Mouse (Mus musculus) adrenal gland, postnatal 4 days (tissue): ENCODE data around the gene Lypd9. TPM values are rescaled to one million over a fixed set of nuclear protein-coding genes. Genes with fewer than 3 reads are reported as not detected.
"Not testable (repeated sequence)": the region's sequence is repeated elsewhere in the genome, so short reads cannot be mapped to it uniquely, and the experiment has no call there.

Source experiments
- DNase-seq, 2 experiments: peaks; one replicate each; pipeline ENCODE4 v3.0.0; 2021 to 2022; ENCODE audit warnings: low spot score in 2 of 2, mixed read lengths in 2 of 2
- long read RNA-seq, 2 experiments: library from polyadenylated mRNA; stranded (forward); transcript quantifications; one replicate each; pipeline ENCODE4 v2.0.0; 2021
- total RNA-seq, 2 experiments: library from RNA; stranded (reverse); gene quantifications; 2 replicates each; pipeline ENCODE4 v1.2.3; 2021

The Lypd9 gene
- total RNA-seq: not detected
- long read RNA-seq, experiment 1: 0 reads
- long read RNA-seq, experiment 2: 0 reads

DNA sequence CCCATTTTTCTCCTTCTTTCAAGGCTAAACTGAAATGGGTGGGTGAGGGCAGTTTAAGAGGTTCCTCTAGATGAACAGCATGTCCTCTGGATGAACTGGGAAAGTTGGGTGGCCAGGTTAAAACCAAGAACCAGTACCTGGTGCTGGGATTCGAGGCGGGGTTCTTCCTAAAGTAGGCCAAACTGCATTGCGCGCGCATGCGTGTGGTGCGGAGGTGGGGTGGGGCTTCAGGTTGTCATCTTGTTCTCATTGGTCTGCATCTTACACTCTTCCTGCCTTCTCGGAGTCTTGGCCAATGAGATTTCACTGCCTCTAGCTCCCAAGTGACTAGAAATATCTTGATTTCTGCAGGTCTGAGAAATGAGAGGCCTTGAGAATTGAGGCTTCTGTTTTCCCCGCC, at the start of gene Lypd9:
Gene Lypd9 (minus strand): TSS at position 165 of the 400 bp plus-strand sequence.
- DNase-seq: no peak

DNA sequence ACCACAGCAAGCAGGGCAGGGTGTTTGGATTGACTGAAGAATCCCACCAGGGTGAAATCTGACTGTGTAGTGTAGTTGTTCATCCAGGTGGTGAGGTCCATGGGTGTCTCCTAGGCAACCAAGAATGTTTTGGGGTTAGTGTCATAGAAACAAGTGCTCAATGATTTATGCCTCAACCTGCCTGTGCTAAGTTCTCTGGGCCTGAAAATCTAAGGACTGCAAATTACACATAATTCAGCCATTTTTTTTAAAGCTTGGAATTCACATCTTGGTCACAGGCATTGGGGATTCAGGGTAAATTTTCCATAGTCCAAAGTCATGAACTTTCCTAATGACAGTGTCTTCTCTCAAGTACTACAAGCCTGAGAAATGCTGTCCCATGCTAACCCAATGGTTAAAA, 49.7 kb upstream of the Lypd9 start, which contains the start of gene Olfr331:
Gene Olfr331 (minus strand): TSS at position 101 of the 400 bp plus-strand sequence.
- not testable (repeated sequence) for DNase-seq

DNA sequence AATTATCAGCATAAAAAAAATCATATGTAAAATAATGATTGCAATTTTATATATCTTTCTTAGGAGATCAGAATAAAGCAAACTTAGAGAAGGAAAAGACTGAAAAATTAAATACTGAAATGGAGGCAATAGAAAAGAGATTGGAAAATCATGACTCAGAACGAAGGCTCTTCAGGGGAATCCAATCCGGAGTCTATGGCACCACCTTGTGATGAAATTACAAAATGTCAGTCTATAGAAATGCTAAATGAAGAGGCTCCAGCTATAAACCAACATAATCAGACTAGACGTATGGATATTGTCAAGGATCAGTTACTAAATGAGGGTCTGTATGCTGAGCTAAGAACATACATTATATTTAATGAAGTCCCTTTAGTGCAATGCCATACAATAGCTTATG, 46.6 kb upstream of the Lypd9 start:
- no peak for DNase-seq

DNA sequence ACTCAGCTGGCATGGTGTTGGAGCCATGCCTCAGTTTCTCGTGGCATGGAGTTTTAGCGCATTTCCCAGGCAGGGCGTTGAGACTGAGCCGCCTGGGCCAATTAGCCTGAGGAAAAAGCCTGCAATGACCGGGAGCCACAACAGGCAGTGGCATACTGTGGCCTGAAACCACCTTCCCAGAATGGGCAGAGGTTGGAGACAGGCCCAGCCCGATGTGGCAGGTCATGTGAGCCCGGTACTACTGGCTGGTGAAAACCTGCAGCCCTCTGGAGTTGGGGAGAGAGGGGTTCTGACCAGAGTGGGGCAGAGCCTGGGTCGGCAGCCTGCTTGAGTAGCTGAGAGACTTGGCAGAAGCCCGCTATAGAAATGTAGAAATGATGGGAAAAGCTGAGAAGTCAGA, 46.0 kb upstream of the Lypd9 start:
- DNase-seq: no peak

DNA sequence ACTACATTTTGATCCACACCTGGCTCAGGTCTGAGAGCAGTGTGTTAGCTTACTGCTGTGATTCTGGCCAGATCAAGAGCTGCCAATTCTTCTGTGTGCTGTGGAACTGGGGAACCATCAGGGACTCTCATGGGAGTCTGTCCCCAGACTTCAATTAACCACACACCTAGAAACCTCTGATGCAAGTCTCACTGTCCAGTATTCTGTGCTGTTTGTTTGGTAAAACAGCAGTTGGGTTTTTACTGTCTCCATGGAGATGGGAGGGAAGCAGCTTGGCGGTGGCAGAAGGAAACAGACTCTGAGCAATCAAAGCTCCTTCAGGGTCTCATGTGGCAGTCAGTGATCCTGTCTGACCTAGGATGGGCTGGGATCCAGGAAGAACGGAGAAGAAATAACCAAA, 39.7 kb upstream of the Lypd9 start, which contains the start of gene Olfr332:
Gene Olfr332 (minus strand): TSS at position 101 of the 400 bp plus-strand sequence.
- DNase-seq: no peak

DNA sequence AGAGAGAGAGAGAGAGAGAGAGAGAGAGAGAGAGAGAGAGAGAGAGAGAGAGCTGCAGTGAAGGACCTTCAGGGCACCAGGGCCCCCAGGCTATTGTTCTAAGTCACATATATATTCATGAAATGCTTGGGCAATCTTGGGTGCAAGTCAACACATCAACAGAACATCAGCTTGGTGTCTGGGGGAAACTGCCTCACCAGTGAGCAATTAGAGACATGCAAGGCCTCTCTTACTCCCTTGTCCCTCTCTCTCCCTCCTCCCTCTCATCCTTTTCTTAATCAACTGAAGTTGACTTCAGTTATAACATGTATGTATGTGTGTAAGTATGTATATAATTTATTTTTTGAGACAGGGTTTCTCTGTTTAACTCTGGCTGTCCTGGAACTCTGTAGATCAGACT, 9.4 kb upstream of the Lypd9 start, which contains the start of gene Olfr30:
Gene Olfr30 (minus strand): TSS at position 101 of the 400 bp plus-strand sequence.
- DNase-seq: no peak

DNA sequence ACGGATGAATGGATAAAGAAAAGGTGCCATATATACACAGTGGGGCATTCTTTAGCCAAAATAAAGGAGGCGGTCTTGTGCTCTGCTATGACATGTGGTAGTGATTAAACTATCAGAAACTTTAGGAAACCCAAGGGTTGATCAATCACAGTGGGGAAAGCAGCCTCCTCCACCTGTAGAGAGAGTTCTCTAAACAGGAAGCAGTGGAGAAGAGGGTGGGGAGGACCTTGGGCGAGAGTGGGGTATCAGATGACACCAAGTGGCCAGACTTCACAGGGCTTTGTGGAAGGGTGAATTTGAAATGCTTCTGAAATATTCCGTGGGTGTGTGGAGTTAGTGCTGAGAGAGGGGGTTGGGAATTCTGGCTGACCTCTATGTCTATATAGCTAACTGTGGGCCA, 869 bp upstream of the Lypd9 start:
- DNase-seq: no peak

DNA sequence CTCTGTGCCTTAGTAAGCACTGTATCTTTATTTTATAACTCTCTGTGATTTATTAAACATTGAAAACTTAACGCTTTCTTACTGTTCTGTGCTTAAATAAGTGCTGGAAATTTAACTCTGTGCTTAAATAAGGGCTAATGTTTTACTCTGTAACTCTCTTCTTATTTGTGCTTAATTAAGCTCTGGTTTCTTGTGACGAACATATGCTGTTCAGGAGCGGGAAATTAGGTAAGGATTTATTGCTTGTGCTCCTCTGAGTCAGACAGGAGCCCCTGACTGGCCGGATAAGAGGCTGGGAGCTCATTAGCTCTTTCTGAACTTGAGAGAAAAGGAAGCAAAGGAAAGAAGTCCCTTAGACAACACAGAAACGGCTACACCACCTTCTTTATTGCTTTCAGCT, 14.9 kb downstream of the Lypd9 start:
- DNase-seq: no peak

DNA sequence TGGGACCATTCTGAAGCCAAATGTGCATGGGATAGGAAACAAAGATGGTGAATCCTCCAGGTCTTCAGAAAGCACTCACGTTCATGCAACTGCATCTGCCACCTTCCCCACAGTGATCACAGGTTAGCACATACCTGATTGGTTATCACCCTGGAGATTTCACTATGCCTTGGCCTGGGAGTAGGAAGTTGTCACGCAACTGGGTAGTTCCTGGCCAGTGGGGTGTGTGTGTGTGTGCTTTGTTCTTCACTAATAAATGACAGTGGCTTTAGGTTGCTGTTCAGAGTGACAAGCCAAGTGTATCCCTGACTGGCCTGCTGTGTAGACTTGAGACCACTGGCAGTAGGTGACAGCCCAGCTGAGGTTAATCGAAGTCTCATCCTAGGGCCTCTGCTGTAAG, 20.5 kb downstream of the Lypd9 start, which contains the start of gene Gm12253:
Gene Gm12253 (plus strand): TSS at position 301 of the 400 bp plus-strand sequence.
- DNase-seq: no peak

DNA sequence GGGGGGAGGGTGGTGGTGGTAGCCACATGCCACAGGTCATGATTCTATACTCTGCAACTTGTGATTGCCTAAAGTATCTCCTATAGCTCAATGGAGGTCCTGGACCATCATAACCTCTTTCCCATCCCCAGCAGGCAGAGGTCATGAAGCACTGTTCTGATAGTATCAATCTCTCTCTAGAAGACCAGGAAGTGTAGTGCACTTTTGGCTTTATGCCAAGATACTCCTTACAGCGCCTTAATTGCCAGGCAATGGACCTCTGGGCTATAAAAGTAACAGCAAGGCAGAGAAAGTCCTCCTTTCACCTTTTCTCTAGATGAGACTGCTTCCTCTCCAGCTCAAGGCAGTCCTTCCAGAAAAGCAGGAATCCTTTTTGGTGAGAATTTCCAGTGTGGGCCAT, 31.9 kb downstream of the Lypd9 start, which contains the start of gene 1810065E05Rik:
Gene 1810065E05Rik (plus strand): TSS at position 297 of the 400 bp plus-strand sequence.
- no peak for DNase-seq

DNA sequence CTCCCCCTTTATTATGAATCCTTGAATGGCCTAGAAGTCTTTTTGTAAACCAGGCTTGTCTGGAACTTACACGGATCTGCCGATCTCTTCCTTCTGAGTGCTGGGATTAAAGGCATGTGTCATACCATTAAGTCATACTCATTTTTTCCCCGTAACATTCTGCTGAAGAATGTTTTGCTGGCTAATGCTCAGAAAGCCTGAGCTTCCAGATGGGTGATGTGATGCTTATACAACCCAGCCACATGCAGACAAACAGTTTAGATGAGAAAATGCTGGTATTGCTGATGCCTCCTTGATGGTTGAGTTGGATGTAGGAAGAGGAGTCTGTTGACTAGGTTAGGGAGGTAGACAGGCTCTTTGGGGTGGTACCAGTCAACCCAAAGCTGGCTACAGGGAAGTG, 34.4 kb downstream of the Lypd9 start:
- DNase-seq: no peak

DNA sequence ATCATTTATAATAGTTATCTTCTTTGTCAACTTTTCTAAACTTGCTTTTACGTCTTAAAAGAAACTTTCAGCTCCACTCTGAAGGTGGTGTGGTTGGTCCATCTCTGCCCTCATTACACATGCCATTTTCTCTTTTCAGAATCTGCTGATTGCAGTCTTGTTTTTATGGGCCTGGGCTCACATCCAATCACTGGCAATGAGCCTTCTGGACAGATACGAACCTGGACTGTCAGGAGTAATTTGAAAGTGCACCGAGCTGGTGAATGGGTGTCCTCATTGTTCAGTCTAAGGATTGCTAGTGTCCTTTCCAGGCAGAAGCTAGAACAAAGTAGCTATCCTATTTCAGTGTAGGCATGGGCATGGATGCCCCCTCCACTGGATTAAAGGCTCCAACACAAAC, 44.7 kb downstream of the Lypd9 start:
- DNase-seq: no peak

DNA sequence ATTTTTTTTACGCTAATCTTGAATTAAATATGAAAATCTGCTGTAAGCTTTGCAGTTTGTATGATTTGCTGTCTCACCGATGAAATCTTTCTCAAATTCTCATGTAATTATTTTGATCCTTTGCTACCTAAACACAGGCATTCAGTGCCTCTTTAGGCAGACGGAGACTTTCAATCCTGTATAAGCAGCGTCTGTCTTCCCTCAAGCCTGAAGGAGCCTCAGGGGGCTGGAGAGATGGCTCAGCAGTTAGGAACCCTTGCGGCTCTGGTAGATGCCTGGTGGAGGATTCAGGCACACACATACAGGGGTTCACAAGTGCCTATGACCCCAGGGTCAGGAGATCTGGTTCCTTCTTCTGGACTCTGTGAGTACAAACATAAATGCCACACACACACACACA, 52.1 kb downstream of the Lypd9 start:
- DNase-seq: no peak

DNA sequence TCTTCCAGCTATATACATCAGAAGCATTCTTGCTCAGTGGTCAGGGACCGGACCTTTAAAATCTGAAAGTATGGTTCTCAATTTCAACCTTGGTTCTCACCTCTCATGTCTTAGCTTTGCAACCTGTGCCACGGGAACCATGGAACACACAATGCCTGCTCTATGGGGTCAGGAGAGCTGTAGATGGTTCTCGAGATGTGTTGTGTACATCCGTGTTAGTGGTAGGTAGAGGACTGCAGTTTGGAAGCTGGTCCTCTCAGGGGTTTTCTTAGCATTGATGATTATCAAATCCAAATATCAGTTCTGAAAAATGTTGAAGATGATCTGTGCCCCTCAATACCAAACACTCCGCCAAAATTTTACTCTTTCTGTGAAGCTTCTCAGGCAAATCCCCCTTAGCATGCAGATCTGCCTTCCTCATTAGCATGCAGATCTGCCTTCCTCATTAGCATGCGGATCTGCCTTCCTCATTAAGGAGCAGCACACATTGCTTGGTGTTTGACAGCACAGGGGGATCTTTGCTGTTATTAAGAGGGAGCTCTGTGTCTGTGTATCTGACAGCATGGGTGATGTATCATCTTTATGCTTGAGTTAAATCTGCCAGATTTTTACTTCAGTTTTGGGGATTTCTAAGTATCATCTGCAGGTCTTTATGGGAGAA, 52.6 kb downstream of the Lypd9 start:
- no peak for DNase-seq

Other genes with a start within 250 kb of the Lypd9 start
- under 1 TPM; 0.28 to 0.85 TPM for gene 4930438A08Rik, start 178.1 kb downstream of the Lypd9 start, total RNA-seq
- gene Zfp692, start 145.9 kb downstream of the Lypd9 start, total RNA-seq: 10 to 100 TPM; 13.4 to 15.0 TPM
- 10 to 100 TPM; 45.8 to 49.7 TPM for gene Zfp672, start 122.6 kb downstream of the Lypd9 start, total RNA-seq
- 10 to 100 TPM; 47.4 to 54.1 TPM for gene Sh3bp5l, start 122.2 kb downstream of the Lypd9 start, total RNA-seq
- gene Lypd8, start 73.9 kb downstream of the Lypd9 start, total RNA-seq: not detected
- gene 1810065E05Rik, start 31.8 kb downstream of the Lypd9 start, total RNA-seq: not detected
- gene Gm12253, start 20.4 kb downstream of the Lypd9 start, total RNA-seq: not detected
- gene Olfr30, start 9.3 kb upstream of the Lypd9 start, total RNA-seq: not detected
- gene Olfr332, start 39.6 kb upstream of the Lypd9 start, total RNA-seq: not detected
- not detected for gene Olfr331, start 49.6 kb upstream of the Lypd9 start, total RNA-seq
- 1 to 10 TPM; 1.1 to 1.4 TPM for gene Olfr330, start 81.9 kb upstream of the Lypd9 start, total RNA-seq
- 1 to 10 TPM in 1 of 2 experiments, under 1 TPM in 1; 0.45 to 1.0 TPM for gene Olfr329-ps, start 93.5 kb upstream of the Lypd9 start, total RNA-seq
- under 1 TPM; 0.28 to 0.45 TPM for gene Olfr328, start 102.7 kb upstream of the Lypd9 start, total RNA-seq
- not detected for gene Olfr224, start 117.6 kb upstream of the Lypd9 start, total RNA-seq
- not detected for gene Olfr325, start 124.8 kb upstream of the Lypd9 start, total RNA-seq
- gene Olfr324, start 142.2 kb upstream of the Lypd9 start, total RNA-seq: not detected
- gene 2210407C18Rik, start 163.2 kb upstream of the Lypd9 start, total RNA-seq: not detected
- gene Olfr323, start 177.6 kb upstream of the Lypd9 start, total RNA-seq: not detected
- gene Trim58, start 187.5 kb upstream of the Lypd9 start, total RNA-seq: 1 to 10 TPM in 1 of 2 experiments, under 1 TPM in 1; 0.90 to 1.8 TPM
- not detected for gene Olfr322, start 205.9 kb upstream of the Lypd9 start, total RNA-seq
- not detected for gene Olfr320, start 228.2 kb upstream of the Lypd9 start, total RNA-seq
- gene Olfr319, start 246.2 kb upstream of the Lypd9 start, total RNA-seq: not detected